Mouse (Mus musculus): ENCODE data around the gene Flcn.

Flcn gene

GRCm38 (mm10) chr11:59805256-59805655 is 4.6 kb downstream of the Flcn start:
- DNase-seq = no peak

- DNase-seq = no peak
These were observed 5.3 kb downstream of the Flcn start for GRCm38 (mm10) chr11:59804409-59805110.

GRCm38 (mm10) chr11:59803516-59803915 is 6.3 kb downstream of the Flcn start:
- no peak for DNase-seq

- no peak for DNase-seq
These were observed 7.9 kb downstream of the Flcn start for GRCm38 (mm10) chr11:59801881-59802280.

GRCm38 (mm10) chr11:59800412-59800811 is 9.4 kb downstream of the Flcn start:
- DNase-seq = no peak

GRCm38 (mm10) chr11:59793390-59793789 is 16.4 kb downstream of the Flcn start:
- DNase-seq = no peak

- no peak for DNase-seq
These were observed 20.5 kb downstream of the Flcn start for GRCm38 (mm10) chr11:59789311-59789710.

- peak; percentile 62 for DNase-seq
These were observed 22.5 kb downstream of the Flcn start, which contains the start of gene Pld6 for GRCm38 (mm10) chr11:59787199-59787781. Gene Pld6 (minus strand): TSS chr11:59787645.

- no peak for DNase-seq
These were observed 23.2 kb downstream of the Flcn start for GRCm38 (mm10) chr11:59786444-59787198.

GRCm38 (mm10) chr11:59783591-59783990 is 26.2 kb downstream of the Flcn start:
- no peak for DNase-seq

- DNase-seq = no peak
These were observed 27.7 kb downstream of the Flcn start for GRCm38 (mm10) chr11:59782091-59782590.

GRCm38 (mm10) chr11:59780241-59780640 is 29.6 kb downstream of the Flcn start:
- DNase-seq = no peak

- DNase-seq = no peak
These were observed 30.4 kb downstream of the Flcn start for GRCm38 (mm10) chr11:59779406-59779805.

- DNase-seq = no peak
These were observed 31.0 kb downstream of the Flcn start for GRCm38 (mm10) chr11:59778874-59779223.

GRCm38 (mm10) chr11:59778181-59778873 is 31.5 kb downstream of the Flcn start:
- peak; percentile 78 for DNase-seq

- no peak for DNase-seq
These were observed 32.6 kb downstream of the Flcn start for GRCm38 (mm10) chr11:59777259-59777658.

- DNase-seq = no peak
These were observed 34.2 kb downstream of the Flcn start for GRCm38 (mm10) chr11:59775435-59776148.

- no peak for DNase-seq
These were observed 35.3 kb downstream of the Flcn start for GRCm38 (mm10) chr11:59774522-59774921.

- no peak for DNase-seq
These were observed 36.9 kb downstream of the Flcn start for GRCm38 (mm10) chr11:59772902-59773301.

GRCm38 (mm10) chr11:59772291-59772690 is 37.5 kb downstream of the Flcn start:
- no peak for DNase-seq

- DNase-seq = no peak
These were observed 39.1 kb downstream of the Flcn start for GRCm38 (mm10) chr11:59770753-59771152.

GRCm38 (mm10) chr11:59769738-59770137 is 40.1 kb downstream of the Flcn start:
- no peak for DNase-seq

- DNase-seq = no peak
These were observed 40.5 kb downstream of the Flcn start for GRCm38 (mm10) chr11:59769307-59769706.
